Mouse (Mus musculus) kidney, postnatal 0 days (tissue): ENCODE results near the gene Mllt1. TPM values are rescaled to one million over a fixed set of nuclear protein-coding genes. Genes with fewer than 3 reads are reported as not detected.

ENCODE experiments used
- ATAC-seq: fragments of 200-750 bp; cut with Nextera tagmentation; replicated peaks from 2 replicates; pipeline ENCODE4 v1.8.0; 2017; ENCODE audit warnings: low read depth, moderate number of reproducible peaks, moderate TSS enrichment, moderate library complexity; ENCODE audit not compliant: low FRiP score
- DNase-seq: peaks from one replicate; pipeline ENCODE4 v3.0.0-alpha.2; 2016; ENCODE audit warnings: low spot score
- H3K27ac ChIP-seq: fragments of 300-500 bp; sonication (generic); 2 replicates; pipeline ENCODE4 v1.5.1; 2014; ENCODE audit warnings: mild to moderate bottlenecking
- H3K27me3 ChIP-seq: fragments of 300-500 bp; sonication (generic); 2 replicates; pipeline ENCODE4 v1.6.1; 2014; ENCODE audit warnings: low read length, mixed read lengths; ENCODE audit not compliant: insufficient read depth
- H3K36me3 ChIP-seq: fragments of 300-500 bp; sonication (generic); 2 replicates; pipeline ENCODE4 v1.6.1; 2014; ENCODE audit warnings: low read length, mixed read lengths; ENCODE audit not compliant: insufficient read depth
- H3K4me1 ChIP-seq: fragments of 300-500 bp; sonication (generic); replicated peaks from 2 replicates; pipeline ENCODE4 v1.6.1; 2014; ENCODE audit warnings: antibody characterized with exemption, low read length, mixed read lengths; ENCODE audit not compliant: insufficient read depth
- H3K4me2 ChIP-seq: fragments of 300-500 bp; sonication (generic); 2 replicates; pipeline ENCODE4 v1.6.1; 2014; ENCODE audit warnings: mild to moderate bottlenecking, low read length, moderate library complexity, mixed read lengths
- H3K4me3 ChIP-seq: fragments of 300-500 bp; sonication (generic); replicated peaks from 2 replicates; pipeline ENCODE4 v1.5.1; 2014; ENCODE audit warnings: low read depth, low read length
- H3K9ac ChIP-seq: fragments of 300-500 bp; sonication (generic); 2 replicates; pipeline ENCODE4 v1.6.1; 2014; ENCODE audit warnings: low read depth, low read length
- H3K9me3 ChIP-seq: fragments of 300-500 bp; sonication (generic); replicated peaks from 2 replicates; pipeline ENCODE4 v1.6.1; 2016; ENCODE audit warnings: low read length, inconsistent platforms, mixed read lengths
- CTCF ChIP-seq: IDR thresholded peaks from 2 replicates; pipeline ENCODE4 v1.5.1; 2016; ENCODE audit warnings: antibody characterized with exemption, low read depth, mild to moderate bottlenecking, moderate library complexity
- WGBS: fragments of 180-500 bp; shearing (Covaris S2); extraction: QIAGEN DNeasy Blood & Tissue Kit; methylation state at CpG from one replicate; pipeline ENCODE4 v1.1.7; 2014; 5-methylcytosine and 5-hydroxymethylcytosine counted together
- polyA plus RNA-seq: library from polyadenylated mRNA; unstranded; fragments of >200 nt; fragmentation: Nextera tagmentation; extraction: Ambion mirVana; gene quantifications from 2 replicates; pipeline ENCODE4 v1.2.1, GENCODE M21; 2015

The Mllt1 gene
- polyA plus RNA-seq, 1 experiment from 2014 or later: 27.4 TPM

GRCm38 (mm10) chr17:56870287-56870953 lies 64.8 kb downstream of the Mllt1 start:
- no peak overlapping the region for H3K4me3 ChIP-seq
- no peak overlapping the region for H3K4me2 ChIP-seq
- H3K27ac ChIP-seq: no peak overlapping the region
- no peaks in the 10 kb centered on the region for H3K27me3 ChIP-seq
- no peak overlapping the region for H3K9ac ChIP-seq
- H3K4me1 ChIP-seq: no peaks in the 10 kb centered on the region
- no peak for TF ChIP-seq CTCF
- ATAC-seq (no peak), DNase-seq (no peak)
- no peaks in the 10 kb centered on the region for H3K36me3 ChIP-seq
- H3K9me3 ChIP-seq: no peaks in the 10 kb centered on the region
- WGBS: 72% methylated on average over 15 of the region's 15 CpGs

GRCm38 (mm10) chr17:56869481-56869977 lies 65.7 kb downstream of the Mllt1 start:
- no peak for TF ChIP-seq CTCF
- Histone ChIP-seq H3K4me3 (no peak overlapping the region), H3K36me3 (no peaks in the 10 kb centered on the region), H3K4me2 (no peak overlapping the region), H3K27ac (no peak overlapping the region), H3K4me1 (no peaks in the 10 kb centered on the region), H3K27me3 (no peaks in the 10 kb centered on the region), H3K9ac (no peak overlapping the region), H3K9me3 (no peaks in the 10 kb centered on the region)
- 54% methylated on average over 9 of the region's 9 CpGs for WGBS
- ATAC-seq (no peak), DNase-seq (no peak)

- Histone ChIP-seq H3K9me3 (no peaks in the 10 kb centered on the region), H3K4me2 (no peak overlapping the region), H3K27ac (no peak overlapping the region), H3K4me1 (no peaks in the 10 kb centered on the region), H3K36me3 (no peaks in the 10 kb centered on the region), H3K9ac (no peak overlapping the region), H3K4me3 (no peak overlapping the region), H3K27me3 (no peaks in the 10 kb centered on the region)
- WGBS: 85% methylated on average over 7 of the region's 7 CpGs
- DNase-seq (no peak), ATAC-seq (no peak)
- no peak for TF ChIP-seq CTCF
Measured at GRCm38 (mm10) chr17:56866071-56866470, 69.1 kb downstream of the Mllt1 start.

- no peak overlapping the region for H3K9ac ChIP-seq
- H3K9me3 ChIP-seq: no peaks in the 10 kb centered on the region
- H3K4me2 ChIP-seq: no peak overlapping the region
- H3K27ac ChIP-seq: no peak overlapping the region
- no peak for TF ChIP-seq CTCF
- ATAC-seq (no peak), DNase-seq (peak; percentile 14)
- 54% methylated on average over 3 of the region's 3 CpGs for WGBS
- no peak overlapping the region for H3K4me3 ChIP-seq
- H3K4me1 ChIP-seq: no peaks in the 10 kb centered on the region
- H3K27me3 ChIP-seq: no peaks in the 10 kb centered on the region
- no peaks in the 10 kb centered on the region for H3K36me3 ChIP-seq
Measured at GRCm38 (mm10) chr17:56861197-56861596, 74.0 kb downstream of the Mllt1 start.

GRCm38 (mm10) chr17:56858922-56859321 lies 76.3 kb downstream of the Mllt1 start:
- DNase-seq: no peak
- H3K27ac ChIP-seq: no peak overlapping the region
- H3K4me2 ChIP-seq: no peak overlapping the region

GRCm38 (mm10) chr17:56858216-56858615 lies 77.0 kb downstream of the Mllt1 start:
- Histone ChIP-seq H3K27ac (no peak overlapping the region), H3K4me1 (no peaks in the 10 kb centered on the region), H3K36me3 (no peaks in the 10 kb centered on the region), H3K4me3 (no peak overlapping the region), H3K9me3 (no peaks in the 10 kb centered on the region), H3K9ac (no peak overlapping the region), H3K27me3 (no peaks in the 10 kb centered on the region), H3K4me2 (no peak overlapping the region)
- peak; percentile 77 for TF ChIP-seq CTCF
- DNase-seq: peak; percentile 71
- ATAC-seq: peak; percentile 49; the same call in 1 of the 2 replicates
- WGBS: 56% methylated on average over 4 of the region's 4 CpGs

More at GRCm38 (mm10) chr17:56858922-56859321, 76.3 kb downstream of the Mllt1 start:
- WGBS: 49% methylated on average over 7 of the region's 7 CpGs
- Histone ChIP-seq H3K27me3 (no peaks in the 10 kb centered on the region), H3K4me3 (no peak overlapping the region), H3K4me1 (no peaks in the 10 kb centered on the region), H3K36me3 (no peaks in the 10 kb centered on the region), H3K9me3 (no peaks in the 10 kb centered on the region), H3K9ac (no peak overlapping the region)
- no peak for ATAC-seq
- no peak for TF ChIP-seq CTCF

GRCm38 (mm10) chr17:56855421-56855820 lies 79.8 kb downstream of the Mllt1 start:
- ATAC-seq (no peak), DNase-seq (no peak)
- Histone ChIP-seq H3K4me1 (no peaks in the 10 kb centered on the region), H3K4me2 (no peak overlapping the region), H3K9ac (no peak overlapping the region), H3K9me3 (no peaks in the 10 kb centered on the region), H3K27me3 (no peaks in the 10 kb centered on the region), H3K4me3 (no peak overlapping the region), H3K27ac (no peak overlapping the region), H3K36me3 (no peaks in the 10 kb centered on the region)
- WGBS: 80% methylated on average over 3 of the region's 3 CpGs
- no peak for TF ChIP-seq CTCF
